ENCODE assay signal across 8 mouse cellular contexts in the genomic region with DNA sequence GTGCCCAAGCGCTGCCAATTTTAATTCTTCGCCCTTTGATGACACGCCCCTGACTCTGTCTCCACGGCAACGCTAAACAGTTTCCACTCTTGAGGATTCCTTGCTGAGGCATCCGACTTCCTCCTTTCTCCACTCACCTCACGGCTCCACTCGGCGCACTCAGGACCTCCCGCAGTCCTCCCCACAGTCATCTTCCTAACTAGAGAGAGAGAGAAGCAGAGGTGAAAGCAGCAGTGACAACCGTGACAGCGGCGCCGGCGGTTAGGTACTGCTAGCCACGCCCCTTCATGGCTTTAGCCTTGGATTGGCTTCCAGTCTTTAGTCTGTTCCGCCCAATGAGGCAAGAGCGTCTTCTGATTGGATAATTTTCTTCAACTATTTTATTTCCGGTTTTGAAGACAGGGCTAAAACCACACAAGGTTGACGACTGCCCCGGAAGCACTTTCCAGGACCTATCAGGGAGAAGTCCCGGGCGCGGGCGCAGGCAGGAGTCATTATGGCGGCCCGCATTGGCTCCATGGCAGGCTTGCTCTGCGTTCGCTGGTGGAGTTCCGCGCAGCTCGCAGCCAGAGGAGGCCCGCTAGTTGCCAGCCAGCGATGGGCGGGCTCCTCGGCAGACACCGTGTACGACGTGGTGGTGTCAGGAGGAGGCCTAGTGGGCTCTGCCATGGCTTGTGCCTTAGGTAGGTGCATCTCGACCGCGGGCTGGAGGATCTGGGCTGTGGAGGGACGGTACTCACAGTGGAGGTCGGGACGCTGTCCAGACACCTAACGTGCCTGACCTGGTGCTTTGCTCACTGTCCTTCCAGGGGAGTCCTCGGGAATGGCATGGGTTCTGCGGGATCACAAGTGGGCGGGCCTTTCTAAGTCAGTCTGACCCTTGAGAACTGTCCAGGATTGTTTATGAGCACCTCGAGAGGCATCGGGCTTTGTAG. TPM values are rescaled to one million over a fixed set of nuclear protein-coding genes. Genes with fewer than 3 reads are reported as not detected.
DNase-seq lines count a peak whose midpoint lies in the region; ATAC-seq and TF ChIP-seq lines count a peak whose summit lies in the region.

Coq6 (plus strand) TSS at position 103 of the 935 bp plus-strand sequence.
Fam161b (minus strand) TSS at position 279 of the 935 bp plus-strand sequence.

- TF ChIP-seq POLR2A in lung, adult 2 months (IDR thresholded peaks at IDR 0.05; ENCODE audit: borderline replicate concordance, extremely low read depth, low read depth, low read length), result 0 out of 2 replicates have a peak, but pooled peaks have one; percentile 41

- no peak for TF ChIP-seq CTCF in lung, adult 2 months (IDR thresholded peaks at IDR 0.05; ENCODE audit: insufficient read depth, low read length)

- intact Hi-C loops in heart, postnatal 25 days (cut with DNase I), result no loop called here

- no peak within 1 kb of the TSS for H3K27ac ChIP-seq in ES-E14 (ENCODE audit: insufficient read depth, low read depth, low read length, poor library complexity, severe bottlenecking)
- H3K27ac ChIP-seq in forebrain, embryonic 15.5 days (replicated peaks), result peak within 1 kb of the TSS; percentile 52

- peak within 1 kb of the TSS; percentile 70 for H3K4me2 ChIP-seq in forebrain, embryonic 15.5 days (replicated peaks)

- peak; percentile 99 for ATAC-seq in forebrain, embryonic 15.5 days (replicated peaks)
- ATAC-seq in neutrophil, adult 5-6 weeks (ENCODE audit: extremely low read depth, insufficient number of reproducible peaks, low FRiP score, poor library complexity, severe bottlenecking), result peak; percentile 93

- peak within 1 kb of the TSS; percentile 94 for H3K9ac ChIP-seq in ES-E14 (ENCODE audit: insufficient read depth, low read depth, low read length, poor library complexity, severe bottlenecking)
- peak within 1 kb of the TSS; percentile 81 for H3K9ac ChIP-seq in forebrain, embryonic 15.5 days (replicated peaks)

- peaks cover 0 to 14% of the 10 kb centered on the region in 2 experiments; a peak in 2 of 4 replicates for H3K4me1 ChIP-seq in ES-E14 (ENCODE audit: control insufficient read depth in 2 of 2, insufficient read depth in 2 of 2, low read length in 2 of 2, poor library complexity in 1 of 2)
- peaks cover 22% of the 10 kb centered on the region for H3K4me1 ChIP-seq in forebrain, embryonic 15.5 days
- H3K4me1 ChIP-seq in lung, adult 2 months (ENCODE audit: control insufficient read depth, insufficient read depth, low read length), result no peaks in the 10 kb centered on the region; the same call in 1 of the 2 replicates

- H3K27me3 ChIP-seq in forebrain, embryonic 15.5 days, result no peaks in the 10 kb centered on the region

- under 1% methylated on average over 51 of the region's 51 CpGs for WGBS in forebrain, embryonic 15.5 days
- under 1% methylated on average over 51 of the region's 51 CpGs for WGBS in lung, adult 2 months

- no peaks in the 10 kb centered on the region for H3K36me3 ChIP-seq in ES-E14 (ENCODE audit: control insufficient read depth, insufficient read depth, low read length, poor library complexity, severe bottlenecking)
- peaks cover 5% of the 10 kb centered on the region; the same call in 1 of the 2 replicates for H3K36me3 ChIP-seq in forebrain, embryonic 15.5 days

- in situ Hi-C loops in ES-E14 (cut with MboI; ENCODE audit: low sequenced_read_pairs in 2 of 2, unreplicated experiment in 2 of 2), result no loop called here

- peak within 1 kb of the TSS; percentile 88 to 97 for H3K4me3 ChIP-seq in ES-E14 (ENCODE audit: insufficient read depth in 1 of 2, low read depth in 1 of 2, low read length in 2 of 2, poor library complexity in 1 of 2, severe bottlenecking in 1 of 2)
- H3K4me3 ChIP-seq in forebrain, embryonic 15.5 days, result peak within 1 kb of the TSS; percentile 80
- H3K4me3 ChIP-seq in lung, adult 2 months (replicated peaks; ENCODE audit: extremely low read depth, low read depth, low read length), result peak within 1 kb of the TSS; percentile 98

- no peaks in the 10 kb centered on the region for H3K9me3 ChIP-seq in ES-E14 (ENCODE audit: control insufficient read depth, insufficient read depth, low read depth, low read length)
- no peaks in the 10 kb centered on the region for H3K9me3 ChIP-seq in forebrain, embryonic 15.5 days

- DNase-seq in ES-E14 (ENCODE audit: low read depth, low spot score), result peak; percentile 95
- DNase-seq in cerebellum, adult 11-12 months, result peak; percentile 96
- DNase-seq in heart, postnatal 25 days (ENCODE audit: low spot score), result peak; percentile 90
- DNase-seq in layer of hippocampus, adult 18-20 months (ENCODE audit: low spot score in 2 of 2), result peak; percentile 93 to 98
- DNase-seq in lung, adult 2 months, result peak; percentile 89
- peak; percentile 88 to 94 for DNase-seq in thymus, adult 18-20 months

TF ChIP-seq in ES-E14, 5 proteins besides CTCF, POLR2A, EP300 and RAD21:
- no peak for TF ChIP-seq ZNF384 (IDR thresholded peaks at IDR 0.05; ENCODE audit: low read depth, low read length)
- no peak for TF ChIP-seq ZC3H11A (IDR thresholded peaks at IDR 0.05; ENCODE audit: borderline replicate concordance, low read depth, low read length)
- TF ChIP-seq HCFC1 (IDR thresholded peaks at IDR 0.05; ENCODE audit: borderline replicate concordance, insufficient read depth, low read length), result peak; percentile 74
- TF ChIP-seq CHD2 (IDR thresholded peaks at IDR 0.05; ENCODE audit: low read depth, low read length), result peak; percentile 81
- TF ChIP-seq MAFK (IDR thresholded peaks at IDR 0.05; ENCODE audit: insufficient read depth, low read depth, low read length), result no peak
TF ChIP-seq in ES-E14: peak in this region for 2.

RNA-seq across cellular contexts. Expression of gene Coq6, which starts in this region (rescaled TPM):
- 49.6 and 82.6 TPM in 2 replicates for total RNA-seq in ES-E14 (2012; rRNA removed)
- polyA plus RNA-seq in forebrain, embryonic 15.5 days (2015; fragmentation: Nextera tagmentation; extraction: Ambion mirVana), result 41.6 and 50.3 TPM in 2 replicates
- 100 to 1,000 TPM; 102 to 106 TPM for total RNA-seq in heart, postnatal 25 days (2021)
- 10 to 100 TPM; 21.2 to 22.7 TPM for total RNA-seq in layer of hippocampus, adult 18-20 months (2021)
- 23.7 and 31.8 TPM in 2 replicates for polyA plus RNA-seq in lung, adult 2 months (2012; rRNA removed)
- total RNA-seq in neutrophil, adult 5-6 weeks (2017), result 5.6 and 8.1 TPM in 2 replicates

RNA-seq across cellular contexts. Expression of gene Fam161b, which starts in this region (rescaled TPM):
- total RNA-seq in ES-E14 (2012; rRNA removed), result 2.9 and 3.7 TPM in 2 replicates
- 14.8 and 16.1 TPM in 2 replicates for polyA plus RNA-seq in forebrain, embryonic 15.5 days (2015; fragmentation: Nextera tagmentation; extraction: Ambion mirVana)
- total RNA-seq in heart, postnatal 25 days (2021), result 1 to 10 TPM; 8.3 to 8.5 TPM
- 10 to 100 TPM; 12.4 to 13.0 TPM for total RNA-seq in layer of hippocampus, adult 18-20 months (2021)
- polyA plus RNA-seq in lung, adult 2 months (2012; rRNA removed), result 1.9 and 2.5 TPM in 2 replicates
- 1.7 and 2.4 TPM in 2 replicates for total RNA-seq in neutrophil, adult 5-6 weeks (2017)
